Mouse (Mus musculus): ENCODE data around the gene Eif3k. TPM values are rescaled to one million over a fixed set of nuclear protein-coding genes. Genes with fewer than 3 reads are reported as not detected.
A peak's percentile ranks its signal among the peaks of the same experiment; 100 is the strongest.

Eif3k gene
- total RNA-seq, 2 experiments from 2014 or later: 196 to 199 TPM

DNA sequence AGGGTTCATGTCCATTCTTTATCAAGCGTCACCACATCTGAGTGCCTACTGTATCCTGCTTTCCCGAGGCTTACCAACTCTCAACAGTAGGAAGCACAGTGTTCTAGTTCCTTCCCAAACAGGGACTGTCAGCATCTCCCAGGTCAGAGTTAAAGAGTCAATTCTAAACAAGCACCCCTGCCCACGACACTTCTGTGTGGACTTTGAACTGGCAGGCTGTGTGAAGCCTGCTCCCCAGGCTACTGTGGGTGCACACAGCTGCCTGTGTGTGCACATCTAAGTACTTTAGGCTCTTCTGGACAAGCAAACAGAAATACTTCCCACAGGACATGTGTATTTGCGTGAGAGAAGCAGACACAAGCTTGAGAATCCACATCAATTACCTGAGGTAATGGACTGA, 40.1 kb downstream of the Eif3k start:
- no peak for DNase-seq (ENCODE audit: low spot score in 2 of 2)

DNA sequence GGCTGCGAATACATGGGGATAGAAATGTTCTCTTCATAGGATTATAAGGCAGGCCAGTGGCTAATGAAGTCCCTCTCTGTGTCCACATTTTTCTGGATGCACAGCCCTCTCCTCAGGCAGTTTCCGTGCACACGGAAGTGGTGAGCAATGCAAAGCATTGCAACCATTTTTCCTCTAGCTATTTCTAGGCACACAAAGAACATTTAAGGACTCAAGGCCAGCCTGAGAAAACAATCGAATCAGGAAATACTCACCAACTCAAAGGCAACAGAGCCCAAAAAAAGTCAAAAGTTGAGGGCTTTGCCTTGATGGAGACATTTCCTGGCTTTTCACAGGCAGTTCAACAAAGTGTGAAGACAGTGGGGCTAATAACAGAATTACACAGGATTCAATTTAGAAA, 40.5 kb downstream of the Eif3k start:
- DNase-seq (ENCODE audit: low spot score in 2 of 2): no peak

DNA sequence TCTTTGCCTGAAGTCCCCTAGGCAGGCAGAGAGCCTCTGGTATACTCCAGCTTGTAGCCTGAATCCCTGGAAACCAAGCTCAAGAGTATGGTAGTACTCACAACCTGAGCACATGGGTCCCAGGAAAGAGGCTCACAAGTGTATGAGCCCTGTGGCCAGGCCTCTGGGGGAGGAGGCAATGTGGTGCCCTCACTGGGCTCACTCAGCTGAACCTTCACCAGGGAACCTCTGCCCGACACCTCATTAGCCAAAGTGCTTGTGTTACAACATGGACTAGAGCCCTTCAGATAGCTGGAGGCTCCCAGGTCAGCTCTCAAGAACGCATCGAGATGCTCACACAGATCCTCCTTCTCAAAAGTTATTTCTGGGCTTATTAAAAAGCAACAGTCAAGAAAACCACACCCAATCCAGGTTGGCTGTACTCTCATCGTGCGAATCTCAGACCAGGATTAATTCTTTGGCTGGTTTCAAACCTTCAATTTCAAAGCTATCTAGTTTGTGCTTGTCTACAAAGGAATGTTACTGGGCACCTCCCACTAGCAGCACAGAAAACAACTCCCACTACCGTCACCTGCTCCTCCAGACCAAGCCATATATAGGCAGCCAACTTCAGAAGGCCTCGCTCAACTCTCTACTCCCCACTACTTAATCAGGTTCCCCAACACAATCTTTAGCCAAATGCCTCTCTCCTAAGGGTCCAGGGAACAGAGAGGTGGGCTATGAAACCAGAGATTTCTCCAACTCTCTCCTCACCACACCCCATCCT, 42.1 kb downstream of the Eif3k start:
- no peak for DNase-seq (ENCODE audit: low spot score in 2 of 2)

DNA sequence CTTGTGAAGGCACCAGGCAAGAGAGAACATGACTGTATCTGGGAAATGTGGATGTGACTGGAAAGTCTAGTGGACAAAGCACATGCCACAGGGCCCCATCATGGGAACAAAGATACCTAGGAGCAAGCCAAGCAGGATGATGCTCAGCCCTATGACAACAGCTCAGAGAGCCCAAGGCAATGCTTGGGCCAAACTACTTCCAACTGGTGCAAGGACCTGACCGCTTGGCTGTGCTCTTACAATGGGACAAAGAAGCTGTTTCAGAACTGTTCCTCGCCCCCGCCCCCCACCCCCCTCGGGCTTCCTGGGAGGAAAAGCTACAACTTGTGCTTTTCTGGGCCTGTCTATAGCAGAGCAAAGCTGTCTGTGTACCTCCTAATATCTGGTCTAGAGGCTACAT, 43.0 kb downstream of the Eif3k start:
- DNase-seq (ENCODE audit: low spot score in 2 of 2): no peak

DNA sequence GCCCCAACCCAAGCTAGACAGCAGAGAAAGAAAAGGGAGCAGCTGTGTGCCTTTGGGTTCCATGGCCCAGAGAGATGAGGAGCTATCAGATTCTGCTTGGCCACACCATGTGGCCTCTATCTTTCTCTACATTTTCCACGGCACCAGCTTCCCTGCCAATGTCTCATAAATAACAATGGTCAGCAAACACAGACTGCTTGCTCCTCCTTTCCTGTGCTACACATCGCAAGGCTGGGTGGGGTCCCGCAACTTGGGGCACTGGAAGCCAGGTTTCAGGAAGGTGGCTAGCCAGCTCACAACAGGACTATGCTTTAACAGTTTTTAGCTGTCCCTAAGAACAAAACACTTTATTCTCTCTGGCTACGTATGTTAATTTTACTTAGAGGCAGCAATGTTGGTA, 44.9 kb downstream of the Eif3k start:
- DNase-seq (ENCODE audit: low spot score in 2 of 2): no peak

DNA sequence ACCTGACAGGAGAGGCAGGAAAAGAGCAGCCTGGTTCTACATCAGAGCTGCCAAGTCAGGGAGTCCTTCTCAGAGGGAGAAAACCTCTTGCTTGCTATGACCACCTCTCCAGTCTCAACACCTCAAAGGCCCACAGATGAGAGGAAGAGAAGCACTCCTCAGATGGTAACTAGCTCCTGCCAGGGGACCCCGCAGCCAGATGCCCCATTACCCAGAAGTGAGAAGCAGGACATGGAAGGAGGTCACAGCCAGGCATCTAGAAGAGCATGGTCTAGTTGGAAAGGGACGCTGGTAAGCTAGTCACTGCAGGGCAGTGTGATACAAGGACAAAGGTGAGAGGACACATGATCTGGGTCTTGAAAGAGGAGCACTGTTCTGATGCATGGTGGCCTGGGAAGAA, 47.8 kb downstream of the Eif3k start:
- DNase-seq (ENCODE audit: low spot score in 2 of 2): no peak

DNA sequence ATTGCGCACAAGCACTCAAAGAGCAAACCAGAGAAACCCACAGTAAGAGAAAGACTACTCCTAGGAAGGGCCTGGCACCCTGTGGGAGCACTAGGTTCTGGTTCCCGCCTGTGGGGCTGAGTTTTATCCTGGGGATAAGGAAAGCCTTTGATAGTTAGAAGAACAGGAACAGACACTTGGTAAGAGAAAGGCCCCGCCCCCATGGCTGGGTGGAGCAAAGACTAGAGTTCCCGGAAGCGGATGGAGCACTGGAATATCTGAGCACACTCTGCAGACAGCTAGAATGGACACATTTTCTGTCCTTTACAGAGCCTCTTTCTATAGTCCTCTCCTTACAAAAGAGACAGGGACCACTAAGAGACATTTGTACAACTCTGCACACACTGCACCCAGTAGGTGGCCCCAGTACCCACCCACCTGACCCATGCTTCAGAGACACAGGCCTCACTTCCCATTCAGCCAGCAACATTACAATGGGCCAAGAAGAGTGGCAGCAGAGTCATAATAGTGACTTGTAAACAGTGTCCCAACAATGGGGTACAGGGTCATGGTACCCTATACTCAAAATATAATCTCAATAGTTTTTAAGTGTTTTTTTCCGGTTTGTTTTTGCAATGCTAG, 49.1 kb downstream of the Eif3k start:
- DNase-seq (ENCODE audit: low spot score in 2 of 2): no peak

DNA sequence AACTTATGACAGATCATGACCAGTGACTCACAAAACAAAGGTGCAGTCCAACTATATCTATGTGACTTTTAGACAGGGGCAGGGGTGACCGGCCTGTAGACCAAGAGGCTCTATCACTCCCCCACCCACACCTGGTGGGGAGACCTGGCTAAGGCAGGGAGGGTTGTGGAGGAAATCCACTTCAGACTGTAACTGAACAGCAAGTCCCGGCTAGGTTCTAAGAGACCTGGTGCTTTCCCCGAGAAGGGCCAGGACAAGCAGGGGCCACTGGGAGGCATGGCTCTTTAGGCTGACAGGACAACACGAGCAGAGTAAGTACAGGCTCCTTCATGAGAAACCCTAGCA, 50.0 kb downstream of the Eif3k start:
- no peak for DNase-seq (ENCODE audit: low spot score in 2 of 2)

DNA sequence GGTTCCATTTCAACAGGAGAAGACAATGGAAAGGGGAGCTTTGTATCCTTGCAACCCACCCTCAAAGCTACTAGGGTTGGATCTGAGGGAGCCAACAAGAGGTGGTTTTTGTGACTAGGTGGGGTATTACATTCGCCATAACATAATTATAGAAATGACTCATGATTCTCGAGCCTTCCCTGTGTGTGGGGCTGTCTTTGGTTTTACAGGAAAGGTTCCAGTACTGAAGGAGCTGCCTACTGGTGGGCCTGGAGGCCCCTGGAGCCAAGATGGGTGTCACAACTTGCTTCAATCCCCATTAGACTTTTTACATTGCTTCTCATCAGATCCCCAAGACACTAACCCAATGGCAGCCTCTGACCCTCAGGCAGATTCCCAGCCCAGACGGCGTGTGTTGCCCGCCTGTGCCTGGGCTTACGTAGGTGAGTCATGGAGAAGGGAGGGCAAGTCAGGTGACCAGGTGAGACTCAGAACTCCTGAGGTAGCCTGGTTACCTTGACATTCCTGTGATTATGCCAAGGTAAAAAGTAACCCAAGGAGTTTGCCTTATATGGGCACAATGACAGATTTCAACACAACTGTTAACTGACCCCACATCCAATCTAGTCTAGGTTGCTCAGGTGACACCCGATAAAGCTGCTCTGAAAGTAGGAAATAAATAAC, 50.5 kb downstream of the Eif3k start:
- DNase-seq (ENCODE audit: low spot score in 2 of 2): no peak

DNA sequence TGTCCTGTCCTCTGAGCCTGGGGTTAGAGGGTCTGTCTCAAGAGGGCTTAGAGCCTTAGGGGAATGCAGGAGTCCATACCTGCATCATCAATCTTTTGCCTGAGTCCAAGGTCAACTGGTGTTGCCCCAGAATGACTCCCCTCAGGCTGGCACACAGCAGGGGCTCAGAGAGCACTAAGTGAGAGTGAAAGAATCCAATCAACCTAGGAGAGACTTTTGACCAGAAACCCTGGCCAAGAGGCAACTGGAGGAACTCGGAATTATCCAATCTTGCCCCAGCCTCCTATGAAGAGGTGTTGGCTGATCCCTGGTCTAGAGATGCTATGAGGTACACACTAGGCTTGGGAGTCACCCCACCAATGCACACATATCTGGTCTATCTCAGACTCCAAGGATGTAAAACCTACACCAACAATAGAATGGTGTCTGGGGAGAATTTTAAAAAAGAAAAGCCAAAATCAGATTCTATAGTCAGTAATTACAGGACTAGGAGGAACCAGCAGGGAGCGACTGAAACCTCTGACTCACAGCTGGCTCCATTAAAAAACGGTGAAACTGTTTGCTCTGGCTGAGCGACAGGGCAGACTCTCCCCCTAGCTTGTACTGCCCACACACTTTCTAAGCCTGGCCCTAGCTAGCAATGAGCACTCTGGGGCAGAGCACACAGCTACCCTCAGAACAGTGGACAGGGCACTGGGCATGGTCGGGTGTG, 51.2 kb downstream of the Eif3k start:
- no peak for DNase-seq (ENCODE audit: low spot score in 2 of 2)

DNA sequence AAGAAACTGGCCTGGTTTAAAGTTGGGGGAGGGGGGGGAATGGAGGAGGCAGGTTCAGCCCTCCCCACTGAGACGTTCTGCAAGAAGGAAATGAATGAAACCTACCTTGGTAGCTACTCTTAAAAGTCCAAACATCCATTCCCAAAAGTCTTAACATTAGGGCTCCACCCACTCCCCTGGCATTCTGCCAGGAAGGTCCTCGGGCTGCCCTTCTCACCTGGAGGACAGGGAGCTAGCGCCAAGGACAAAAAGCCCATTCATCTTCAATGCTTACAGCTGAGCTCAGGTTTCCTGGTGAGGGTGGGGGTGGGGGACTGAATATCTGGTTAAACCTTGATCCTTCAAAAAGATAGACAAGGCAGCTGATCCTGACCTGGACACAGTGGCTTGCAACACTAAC, 52.3 kb downstream of the Eif3k start:
- no peak for DNase-seq (ENCODE audit: low spot score in 2 of 2)

DNA sequence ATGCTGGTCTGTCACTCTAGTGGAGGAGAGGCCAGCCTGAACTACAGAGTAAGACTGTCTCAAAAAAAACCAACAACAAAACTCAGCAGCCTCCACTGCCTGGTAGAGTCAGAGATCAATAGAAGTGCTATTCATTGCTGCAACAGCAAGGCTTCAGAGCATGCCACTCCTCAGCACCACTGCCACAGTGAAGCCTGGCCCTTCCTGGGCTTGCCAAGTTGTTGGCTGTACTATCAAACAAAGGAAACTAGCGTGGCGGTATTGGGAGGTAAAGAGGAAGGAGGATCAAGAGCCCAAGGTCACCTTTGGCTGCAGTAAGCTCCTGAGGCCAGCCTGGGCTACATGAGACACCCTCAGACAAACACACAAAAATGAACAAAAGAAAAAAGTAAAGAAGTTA, 55.5 kb downstream of the Eif3k start:
- DNase-seq (ENCODE audit: low spot score in 2 of 2): no peak

DNA sequence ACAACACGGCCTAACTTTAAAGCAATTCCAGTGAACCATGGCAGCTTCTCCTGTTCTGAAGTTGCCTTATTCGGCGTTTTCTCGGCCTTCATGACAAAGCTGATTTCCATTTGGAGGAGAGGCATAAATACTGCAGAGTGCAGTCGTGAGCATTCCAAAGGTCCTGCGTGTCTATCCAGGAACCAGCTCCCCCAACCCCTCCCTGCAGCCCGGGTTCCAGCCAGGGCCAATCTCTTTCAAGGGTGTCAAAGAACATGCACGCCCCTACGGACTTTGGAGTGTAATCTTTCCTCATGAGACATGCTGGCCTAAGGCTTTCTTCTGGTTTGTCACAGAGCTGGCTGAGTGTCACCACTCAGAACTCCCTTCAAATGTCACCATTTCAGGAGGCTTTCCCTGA, 56.3 kb downstream of the Eif3k start:
- no peak for DNase-seq (ENCODE audit: low spot score in 2 of 2)

DNA sequence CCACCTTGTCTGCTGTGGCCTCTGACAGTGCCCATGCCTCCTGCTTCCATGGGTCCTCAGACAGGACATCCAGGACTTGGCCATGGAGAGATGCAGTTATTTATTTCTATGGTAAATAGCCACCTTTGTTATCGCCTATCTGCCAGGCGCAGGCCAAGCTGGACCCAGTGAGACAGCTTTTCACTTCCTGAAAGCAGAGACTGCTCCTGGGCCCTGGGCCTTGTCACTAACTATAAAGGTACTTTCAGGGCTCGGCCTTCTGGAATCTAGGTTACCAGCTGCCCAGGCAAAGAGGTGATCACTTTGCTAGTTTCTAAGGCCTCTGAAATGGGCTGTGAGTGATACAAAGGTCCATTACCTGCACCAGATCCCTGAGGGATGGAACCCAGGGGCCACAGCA, 56.9 kb downstream of the Eif3k start:
- DNase-seq (ENCODE audit: low spot score in 2 of 2): no peak

DNA sequence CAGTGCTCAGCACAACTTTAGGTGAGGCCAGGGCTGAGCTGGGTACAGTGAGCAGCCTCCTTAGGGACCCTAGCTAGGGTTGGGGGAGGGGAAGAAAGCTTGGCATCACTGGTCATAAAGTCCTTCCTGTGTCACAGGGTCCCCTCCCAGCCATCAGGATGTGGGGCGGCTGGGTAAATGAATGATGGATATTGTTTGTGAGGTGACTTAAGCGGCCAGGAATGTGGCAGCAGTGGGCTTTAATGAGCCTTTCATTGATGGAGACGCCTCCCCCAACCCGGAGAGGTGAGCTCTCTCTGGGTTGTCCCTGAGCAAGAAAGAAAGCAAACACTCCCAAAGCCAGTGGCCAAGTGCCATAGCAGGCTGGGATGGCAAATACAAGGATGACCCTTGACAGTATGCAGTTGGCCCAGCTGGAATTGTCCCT, 57.8 kb downstream of the Eif3k start:
- no peak for DNase-seq (ENCODE audit: low spot score in 2 of 2)

DNA sequence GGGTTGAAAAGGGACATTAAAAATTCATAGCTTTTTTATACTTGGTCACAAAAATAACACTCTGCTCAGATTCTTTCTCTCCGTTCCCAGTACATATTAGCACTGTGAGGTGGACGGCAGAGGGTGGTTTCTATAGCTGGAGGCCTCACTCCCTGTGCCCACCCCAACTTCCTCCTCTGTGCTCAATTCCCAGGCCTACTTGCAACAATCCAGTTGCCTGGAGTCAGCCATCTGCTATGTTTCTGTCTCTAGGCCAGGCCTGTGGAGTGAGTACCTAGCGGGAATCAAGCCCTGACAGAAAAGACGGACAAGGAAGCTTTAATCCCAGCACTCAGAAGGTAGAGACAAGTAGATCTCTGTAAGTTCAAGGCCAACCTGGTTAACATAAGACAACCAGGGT, 59.1 kb downstream of the Eif3k start:
- DNase-seq (ENCODE audit: low spot score in 2 of 2): peak in 1 of 2 experiments; percentile 65

DNA sequence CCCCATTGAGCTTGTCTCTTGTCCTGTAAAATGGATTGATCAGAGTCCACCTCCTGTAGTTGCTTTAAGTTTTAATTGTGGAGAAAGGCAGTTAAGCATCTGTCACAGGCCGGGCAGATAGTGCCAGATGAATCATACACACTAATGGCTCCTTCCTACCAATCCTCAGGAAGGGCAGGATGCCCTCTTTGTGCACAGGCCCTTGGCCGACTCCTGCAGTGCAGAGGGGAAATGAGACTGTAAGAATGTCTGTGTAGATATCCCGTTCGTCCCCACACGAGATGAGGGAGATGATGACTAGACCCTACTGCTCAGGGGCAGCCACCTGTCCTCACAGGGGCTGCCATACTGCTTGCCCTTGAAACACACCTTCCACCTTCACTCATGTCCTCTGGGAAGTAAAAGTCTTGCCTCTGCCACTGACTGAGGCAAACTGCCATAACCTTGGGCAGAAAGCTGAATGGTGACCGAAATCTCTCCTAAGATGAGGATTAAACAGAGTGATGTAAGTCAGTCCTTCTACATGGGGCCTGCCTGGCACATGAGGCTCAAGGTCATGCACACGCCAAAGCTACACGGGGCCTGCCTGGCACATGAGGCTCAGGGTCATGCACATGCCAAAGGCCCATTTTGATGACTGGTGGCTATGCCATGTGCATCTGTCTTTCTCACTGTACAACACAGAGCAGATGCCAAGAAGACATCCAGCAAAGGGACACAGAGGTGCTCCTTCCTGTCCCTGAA, 59.8 kb downstream of the Eif3k start:
- DNase-seq (ENCODE audit: low spot score in 2 of 2): no peak
